Mouse (Mus musculus) hindbrain, embryonic 11.5 days (tissue): Measurements from ENCODE around the gene Mphosph8. TPM values are rescaled to one million over a fixed set of nuclear protein-coding genes. Genes with fewer than 3 reads are reported as not detected.

Experiments used
- ATAC-seq: fragments of 200-750 bp; cut with Nextera tagmentation; 2 replicates; pipeline ENCODE4 v1.8.0; 2017; ENCODE audit warnings: mild to moderate bottlenecking, moderate TSS enrichment, moderate library complexity; ENCODE audit not compliant: low FRiP score
- DNase-seq: peaks from one replicate; pipeline ENCODE4 v3.0.0-alpha.2; 2015; ENCODE audit warnings: low spot score
- H3K27ac ChIP-seq: fragments of 300-500 bp; sonication (generic); 2 replicates; pipeline ENCODE4 v1.5.1; 2014; ENCODE audit warnings: mild to moderate bottlenecking, low read depth, low read length
- H3K27me3 ChIP-seq: fragments of 300-500 bp; sonication (generic); 2 replicates; pipeline ENCODE4 v1.6.1; 2014; ENCODE audit warnings: mild to moderate bottlenecking, low read length, moderate library complexity, mixed read lengths; ENCODE audit not compliant: control insufficient read depth, insufficient read depth
- H3K36me3 ChIP-seq: fragments of 300-500 bp; sonication (generic); 2 replicates; pipeline ENCODE4 v1.6.1; 2014; ENCODE audit warnings: mild to moderate bottlenecking, low read length, moderate library complexity, mixed read lengths; ENCODE audit not compliant: control insufficient read depth, insufficient read depth
- H3K4me1 ChIP-seq: fragments of 300-500 bp; sonication (generic); replicated peaks from 2 replicates; pipeline ENCODE4 v1.6.1; 2014; ENCODE audit warnings: low read length, mixed read lengths; ENCODE audit not compliant: control insufficient read depth, insufficient read depth
- H3K4me2 ChIP-seq: fragments of 300-500 bp; sonication (generic); replicated peaks from 2 replicates; pipeline ENCODE4 v1.6.1; 2014; ENCODE audit warnings: mild to moderate bottlenecking, low read depth, low read length
- H3K4me3 ChIP-seq: fragments of 300-500 bp; sonication (generic); 2 replicates; pipeline ENCODE4 v1.5.1; 2014; ENCODE audit warnings: low read depth, low read length
- H3K9ac ChIP-seq: fragments of 300-500 bp; sonication (generic); 2 replicates; pipeline ENCODE4 v1.6.1; 2014; ENCODE audit warnings: low read depth, low read length
- H3K9me3 ChIP-seq: fragments of 300-500 bp; sonication (generic); 2 replicates; pipeline ENCODE4 v1.6.1; 2016; ENCODE audit warnings: low read length; ENCODE audit not compliant: control insufficient read depth
- WGBS: fragments of 180-500 bp; shearing (Covaris S2); extraction: QIAGEN DNeasy Blood & Tissue Kit; methylation state at CpG from one replicate; pipeline ENCODE4 v1.1.7; 2014; 5-methylcytosine and 5-hydroxymethylcytosine counted together
- polyA plus RNA-seq: library from polyadenylated mRNA; unstranded; fragments of >200 nt; fragmentation: Nextera tagmentation; extraction: Ambion mirVana; gene quantifications from 2 replicates; pipeline ENCODE4 v1.2.1, GENCODE M21; 2014

Mphosph8 gene
- polyA plus RNA-seq, 1 experiment from 2014 or later, result 44.5 TPM

DNA sequence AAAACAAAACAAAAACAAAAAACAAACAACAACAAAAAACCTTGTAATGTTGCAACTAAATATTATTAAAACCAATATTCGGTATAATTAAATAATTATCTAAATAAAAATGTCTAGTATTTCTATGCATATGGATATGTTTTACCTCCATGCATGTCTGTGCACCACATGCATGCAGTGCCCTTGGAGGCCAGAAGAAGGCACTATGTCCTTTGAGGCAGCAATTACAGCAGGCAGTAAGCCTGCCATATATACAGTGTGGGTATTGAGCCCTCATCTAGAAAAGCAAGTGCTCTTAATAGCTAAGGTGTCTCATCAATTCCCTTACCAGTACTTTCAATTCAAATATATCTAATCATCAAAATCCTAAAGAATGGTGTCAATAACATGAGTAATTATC is 72.1 kb downstream of the Mphosph8 start:
- no peak overlapping the region for H3K4me2 ChIP-seq
- no peaks in the 10 kb centered on the region for H3K9me3 ChIP-seq
- no peak overlapping the region for H3K4me3 ChIP-seq
- WGBS, result 100% methylated on average over 1 of the region's 1 CpGs
- no peaks in the 10 kb centered on the region for H3K4me1 ChIP-seq
- no peak overlapping the region for H3K9ac ChIP-seq
- no peak for ATAC-seq
- H3K27me3 ChIP-seq, result no peaks in the 10 kb centered on the region
- H3K27ac ChIP-seq, result no peak overlapping the region
- H3K36me3 ChIP-seq, result no peaks in the 10 kb centered on the region
- DNase-seq, result no peak

Other genes starting within 250 kb of the Mphosph8 start
- 15.8 and 21.6 TPM in 2 replicates for gene Cenpj, start 92.8 kb upstream of the Mphosph8 start, polyA plus RNA-seq
- gene Parp4, start 92.6 kb upstream of the Mphosph8 start, polyA plus RNA-seq, result 1.1 and 2.9 TPM in 2 replicates
- 62.0 and 62.4 TPM in 2 replicates for gene Pspc1, start 110.1 kb downstream of the Mphosph8 start, polyA plus RNA-seq
- gene Zmym5, start 143.5 kb downstream of the Mphosph8 start, polyA plus RNA-seq, result 23.5 and 29.4 TPM in 2 replicates
- 60.1 and 74.4 TPM in 2 replicates for gene Zmym2, start 218.4 kb downstream of the Mphosph8 start, polyA plus RNA-seq